Mouse (Mus musculus) bone marrow, adult 2 months (tissue): ENCODE results near the gene Fbl. TPM values are rescaled to one million over a fixed set of nuclear protein-coding genes. Genes with fewer than 3 reads are reported as not detected.

Source experiments
- polyA plus RNA-seq: library from polyadenylated mRNA; stranded (reverse); fragments of >200 nt; gene quantifications from 2 replicates; pipeline ENCODE4 v1.2.4, GENCODE M21; 2011; ENCODE audit warnings: low replicate concordance; ENCODE audit not compliant: missing spikeins, insufficient read depth, insufficient read length

Fbl gene
- polyA plus RNA-seq, 1 experiment, result 144 TPM

Other genes starting within 250 kb of the Fbl start
- gene Zfp974, start 240.2 kb upstream of the Fbl start, polyA plus RNA-seq, result 0.57 and 5.4 TPM in 2 replicates
- 3.2 and 6.0 TPM in 2 replicates for gene Zfp780b, start 190.5 kb upstream of the Fbl start, polyA plus RNA-seq
- gene Zfp850, start 155.6 kb upstream of the Fbl start, polyA plus RNA-seq, result 0.34 and 1.1 TPM in 2 replicates
- gene Psmc4, start 119.6 kb upstream of the Fbl start, polyA plus RNA-seq, result 81.0 and 119 TPM in 2 replicates
- not detected in 2 replicates for gene Fcgbp, start 98.5 kb upstream of the Fbl start, polyA plus RNA-seq
- not detected in 2 replicates for gene 9530053A07Rik, start 40.2 kb upstream of the Fbl start, polyA plus RNA-seq
- 8.6 and 10.8 TPM in 2 replicates for gene Dyrk1b, start 9.8 kb downstream of the Fbl start, polyA plus RNA-seq
- gene Eid2, start 98.2 kb downstream of the Fbl start, polyA plus RNA-seq, result 0.70 and 3.3 TPM in 2 replicates
- gene Eid2b, start 108.0 kb downstream of the Fbl start, polyA plus RNA-seq, result 1.5 and 2.3 TPM in 2 replicates
- gene Selenov, start 121.5 kb downstream of the Fbl start, polyA plus RNA-seq, result not detected in 2 replicates
- gene Dll3, start 132.5 kb downstream of the Fbl start, polyA plus RNA-seq, result not detected in 2 replicates
- 44.6 and 44.8 TPM in 2 replicates for gene Timm50, start 142.4 kb downstream of the Fbl start, polyA plus RNA-seq
- 50.8 and 77.1 TPM in 2 replicates for gene Supt5, start 169.0 kb downstream of the Fbl start, polyA plus RNA-seq
- 838 and 1,358 TPM in 2 replicates for gene Rps16, start 180.9 kb downstream of the Fbl start, polyA plus RNA-seq
- 15.6 and 26.3 TPM in 2 replicates for gene Plekhg2, start 202.9 kb downstream of the Fbl start, polyA plus RNA-seq
- 25.5 and 53.7 TPM in 2 replicates for gene Zfp36, start 210.5 kb downstream of the Fbl start, polyA plus RNA-seq
- 12.0 and 24.2 TPM in 2 replicates for gene Med29, start 223.0 kb downstream of the Fbl start, polyA plus RNA-seq
- 136 and 209 TPM in 2 replicates for gene Paf1, start 223.2 kb downstream of the Fbl start, polyA plus RNA-seq